Mouse (Mus musculus): ENCODE measurements around the gene Cyp2w1. TPM values are rescaled to one million over a fixed set of nuclear protein-coding genes. Genes with fewer than 3 reads are reported as not detected.
A peak's percentile ranks its signal among the peaks of the same experiment; 100 is the strongest.

Cyp2w1 gene
- total RNA-seq, 2 experiments from 2014 or later, result not detected

DNA sequence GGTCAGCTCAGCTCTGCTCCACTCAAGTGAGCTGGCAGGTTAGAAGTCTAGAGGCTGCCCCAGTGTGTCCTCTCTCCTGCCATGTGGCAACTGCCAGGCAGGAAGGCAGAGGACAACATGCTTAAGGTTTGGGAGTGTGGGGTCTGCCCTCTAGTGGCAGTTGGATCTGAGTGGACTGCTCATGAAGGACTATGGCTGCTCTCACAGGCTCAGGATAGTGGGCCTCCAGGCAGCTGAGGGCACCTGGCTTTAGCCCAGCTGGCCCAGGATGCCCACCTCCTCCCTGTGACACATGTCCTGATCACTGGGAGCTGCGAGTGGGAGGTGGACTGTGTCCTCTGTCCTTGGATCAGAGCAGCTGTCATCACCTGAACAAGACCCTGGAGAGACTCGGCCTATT, 6.2 kb downstream of the Cyp2w1 start:
- no peak for DNase-seq (ENCODE audit: low spot score in 2 of 2)
- intact Hi-C loops (cut with DNase I), result no loop called here

DNA sequence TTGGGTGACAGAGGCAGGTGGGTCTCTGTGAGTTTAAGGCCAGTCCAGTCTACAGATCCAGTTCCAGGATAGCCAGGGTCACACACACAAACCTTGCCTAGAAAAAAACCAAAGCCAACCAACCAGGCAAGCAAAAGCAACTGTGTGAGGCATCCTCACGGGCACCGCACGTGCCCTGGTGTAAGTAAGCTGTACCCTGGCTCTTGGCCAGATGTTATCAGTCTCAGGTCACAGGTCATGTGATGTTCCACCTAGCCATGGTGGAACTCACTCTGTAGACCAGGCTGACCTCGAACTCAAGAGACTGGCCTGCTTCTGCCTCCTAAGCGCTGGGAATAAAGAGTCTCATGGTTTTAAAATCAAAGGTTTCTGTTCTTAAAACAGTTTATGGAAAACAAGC, 6.8 kb downstream of the Cyp2w1 start:
- no peak for DNase-seq (ENCODE audit: low spot score in 2 of 2)
- intact Hi-C loops (cut with DNase I), result no loop called here

DNA sequence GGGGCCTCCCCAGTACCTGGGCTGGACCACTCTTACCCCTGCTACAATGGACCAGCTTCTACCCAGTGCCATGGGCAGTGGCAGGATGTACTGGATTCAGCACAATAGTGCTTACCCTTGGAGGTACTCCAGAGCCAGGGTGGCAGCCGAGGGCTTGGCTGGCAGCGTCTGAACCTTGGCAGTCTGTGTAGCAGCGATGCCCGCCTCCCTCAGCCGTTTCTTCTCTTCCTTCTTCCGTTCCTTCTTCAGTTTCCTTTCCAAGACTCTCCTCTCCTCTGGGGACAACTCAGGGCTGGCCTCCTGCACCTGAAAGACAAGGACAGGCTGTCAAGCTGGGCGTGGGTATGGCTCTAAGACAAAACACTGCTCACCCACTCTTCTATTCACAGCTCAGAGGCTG, 11.4 kb downstream of the Cyp2w1 start:
- intact Hi-C loops (cut with DNase I), result loop anchor here (1.0 to 2.0 kb wide), 2 partner anchors 35 to 105 kb away; no protein-coding TSS in a partner anchor
- DNase-seq (ENCODE audit: low spot score in 2 of 2), result no peak

DNA sequence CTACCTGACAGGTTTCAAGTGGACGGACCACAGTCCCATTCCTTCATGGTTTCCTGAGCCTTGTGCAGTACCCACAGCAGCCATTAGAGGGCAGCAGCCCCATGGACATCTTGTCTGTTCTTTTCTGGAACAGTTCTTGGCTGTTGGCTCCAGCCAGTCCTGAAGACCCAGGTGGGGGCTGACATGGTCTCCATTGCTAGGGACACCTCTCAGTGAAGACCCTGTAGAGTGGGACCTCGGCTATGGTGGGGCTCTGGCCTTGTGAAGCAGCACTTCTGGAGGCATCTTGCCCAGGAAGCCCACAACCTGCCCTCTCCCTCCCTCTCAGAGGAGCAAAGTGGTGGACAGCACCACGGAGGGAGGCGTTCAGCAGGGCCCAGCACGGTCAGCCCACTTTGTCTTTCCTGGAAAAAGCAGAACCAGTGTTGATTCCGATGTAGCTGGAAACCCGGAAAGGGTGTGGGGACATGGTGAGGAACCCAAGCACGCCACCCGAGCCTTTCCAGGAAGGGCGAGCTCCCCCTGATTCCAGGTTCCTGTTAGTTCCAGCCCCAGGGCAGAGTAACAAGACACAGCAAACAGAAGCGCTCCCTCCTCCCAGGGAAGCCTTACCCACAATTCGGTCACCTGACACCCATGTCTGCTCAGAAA, 12.0 kb downstream of the Cyp2w1 start:
- intact Hi-C loops (cut with DNase I), result loop anchor here (1.0 to 2.0 kb wide), 2 partner anchors 35 to 104 kb away; no protein-coding TSS in a partner anchor
- DNase-seq (ENCODE audit: low spot score in 2 of 2), result peak; percentile 85 to 89

DNA sequence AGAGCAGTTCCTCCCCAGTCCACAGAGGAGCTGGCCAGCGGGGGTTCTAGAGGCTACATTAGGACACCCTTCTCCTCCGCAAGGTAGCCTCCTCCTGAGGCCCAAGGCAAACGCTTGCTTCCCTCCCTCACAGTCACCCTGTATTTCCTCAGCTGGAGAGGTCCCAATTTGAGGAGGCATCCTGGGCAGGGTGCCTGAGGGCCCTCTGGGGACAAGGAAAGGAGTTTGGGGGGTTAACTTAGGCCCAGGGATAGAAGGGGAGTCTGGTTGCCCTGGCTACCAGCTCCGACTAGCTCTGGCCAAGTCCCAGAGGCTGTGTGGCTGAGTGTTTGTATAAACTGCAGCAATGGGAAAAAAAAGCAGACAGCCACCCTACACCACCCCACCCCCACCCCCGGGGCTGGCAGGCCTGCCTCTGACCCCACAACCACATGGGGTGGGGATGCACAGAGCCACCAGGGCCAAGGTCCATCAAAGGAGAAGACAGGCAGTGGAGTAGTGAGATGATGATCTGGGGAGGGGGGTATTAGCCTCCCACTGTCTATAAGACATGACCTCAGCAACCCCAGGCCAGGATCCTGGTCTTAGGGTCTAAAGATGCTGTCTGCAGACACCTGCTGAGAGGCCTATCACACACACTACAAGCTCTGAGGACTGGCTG, 12.6 kb downstream of the Cyp2w1 start:
- no peak for DNase-seq (ENCODE audit: low spot score in 2 of 2)
- intact Hi-C loops (cut with DNase I), result loop anchor here (1.0 to 2.0 kb wide), 2 partner anchors 34 to 104 kb away; no protein-coding TSS in a partner anchor

DNA sequence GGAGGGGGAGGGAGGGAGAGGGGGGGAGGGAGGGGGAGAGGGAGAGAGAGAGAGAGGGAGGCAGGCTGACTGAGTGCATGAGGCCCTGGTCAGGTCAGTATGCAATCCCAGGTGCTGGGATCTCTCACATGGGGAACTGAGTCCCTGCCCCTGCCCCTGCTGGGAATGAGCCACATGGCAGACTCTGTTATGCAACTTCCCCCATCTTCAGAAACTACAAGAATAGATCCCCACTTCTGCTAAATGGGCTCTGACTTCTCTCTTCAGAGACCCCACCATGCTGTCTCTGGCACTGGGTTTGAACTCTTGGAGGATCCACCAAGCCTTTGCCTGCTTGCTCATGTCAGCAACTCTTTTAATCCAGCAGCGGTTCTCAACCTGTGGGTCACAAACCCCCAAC, 13.4 kb downstream of the Cyp2w1 start:
- intact Hi-C loops (cut with DNase I), result loop anchor here (2.0 kb wide), 1 partner anchor 103 kb away; no protein-coding TSS in a partner anchor
- no peak for DNase-seq (ENCODE audit: low spot score in 2 of 2)

DNA sequence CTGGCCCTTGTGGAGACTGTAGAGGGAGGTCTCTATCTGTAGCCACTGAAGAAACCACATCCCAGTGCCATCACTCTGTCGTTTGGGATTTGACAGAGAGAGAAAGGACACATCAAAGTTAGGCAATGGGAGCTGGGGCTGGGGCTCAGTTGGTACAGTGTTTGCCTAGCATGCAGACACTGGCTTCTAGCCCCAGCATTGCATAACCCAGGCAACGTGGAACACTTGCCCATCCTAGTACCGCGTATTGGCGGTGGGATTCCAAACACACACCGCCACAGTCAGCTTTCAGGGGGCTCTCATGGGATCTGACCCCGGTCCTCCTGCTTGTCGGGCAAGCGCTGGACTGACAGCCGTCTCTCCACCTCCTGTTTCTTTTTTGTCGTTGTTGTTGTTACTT, 14.1 kb downstream of the Cyp2w1 start:
- intact Hi-C loops (cut with DNase I), result no loop called here
- DNase-seq (ENCODE audit: low spot score in 2 of 2), result no peak

DNA sequence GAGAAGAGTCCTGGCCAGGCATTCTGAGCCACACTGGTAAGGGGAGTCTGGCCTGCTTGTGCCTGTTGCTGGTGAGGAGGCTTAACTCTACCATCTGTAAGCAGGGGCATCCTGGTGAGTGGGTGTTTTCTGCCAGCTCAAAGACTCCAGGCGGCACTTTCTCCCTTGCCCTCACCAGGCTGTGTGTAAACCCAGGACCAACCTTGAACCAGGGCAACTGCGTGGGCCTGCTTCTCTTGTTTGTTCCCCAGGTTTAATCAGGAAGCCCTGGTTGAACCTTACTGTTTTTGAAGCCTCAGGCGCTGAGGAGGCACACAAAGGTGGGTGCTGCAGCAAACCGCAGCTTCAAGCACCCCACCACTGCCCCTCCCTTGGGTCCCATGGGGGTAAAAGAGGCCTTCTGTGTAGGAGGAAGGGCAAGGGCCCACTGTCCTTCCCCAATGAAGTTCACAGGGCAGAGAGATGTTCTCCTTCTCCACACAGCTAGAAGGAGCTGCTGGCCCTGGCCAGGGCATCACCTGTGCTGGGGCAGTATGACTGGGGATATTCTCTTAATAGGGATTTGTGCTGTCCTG, 15.6 kb downstream of the Cyp2w1 start:
- intact Hi-C loops (cut with DNase I), result no loop called here
- DNase-seq (ENCODE audit: low spot score in 2 of 2), result no peak

DNA sequence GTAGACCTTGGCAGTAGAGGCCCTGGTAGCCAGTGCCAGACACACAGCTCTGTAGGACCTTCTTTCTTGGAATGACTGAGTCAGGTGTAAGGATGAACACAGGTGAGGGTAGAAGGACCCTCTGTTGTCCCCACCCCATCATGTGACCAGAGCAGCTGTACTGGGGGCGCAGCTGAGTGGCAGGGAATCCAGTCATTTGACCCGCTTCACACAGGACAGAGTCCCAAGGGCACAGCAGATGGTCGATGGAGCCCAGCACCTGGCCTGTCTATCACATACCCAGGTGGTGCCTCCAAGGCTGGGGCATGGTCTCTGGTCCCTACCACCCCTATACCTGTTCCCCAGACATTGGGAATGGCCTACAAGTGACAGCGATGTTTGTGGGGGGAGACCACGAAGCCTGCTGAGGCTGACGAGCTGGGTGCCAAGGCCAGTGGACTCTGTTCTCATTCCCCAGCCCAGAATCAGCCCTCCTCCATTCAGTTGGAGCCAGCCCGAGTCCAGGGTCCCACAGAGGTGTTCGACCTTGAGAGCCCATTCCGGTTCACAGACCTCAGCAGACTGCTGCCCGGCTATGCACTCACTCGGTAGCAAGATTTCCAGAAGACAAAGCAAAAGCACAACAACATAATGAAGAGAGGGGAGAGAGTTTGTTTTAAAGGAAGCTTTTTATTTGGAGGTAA, 16.4 kb downstream of the Cyp2w1 start:
- no peak for DNase-seq (ENCODE audit: low spot score in 2 of 2)
- intact Hi-C loops (cut with DNase I), result no loop called here

DNA sequence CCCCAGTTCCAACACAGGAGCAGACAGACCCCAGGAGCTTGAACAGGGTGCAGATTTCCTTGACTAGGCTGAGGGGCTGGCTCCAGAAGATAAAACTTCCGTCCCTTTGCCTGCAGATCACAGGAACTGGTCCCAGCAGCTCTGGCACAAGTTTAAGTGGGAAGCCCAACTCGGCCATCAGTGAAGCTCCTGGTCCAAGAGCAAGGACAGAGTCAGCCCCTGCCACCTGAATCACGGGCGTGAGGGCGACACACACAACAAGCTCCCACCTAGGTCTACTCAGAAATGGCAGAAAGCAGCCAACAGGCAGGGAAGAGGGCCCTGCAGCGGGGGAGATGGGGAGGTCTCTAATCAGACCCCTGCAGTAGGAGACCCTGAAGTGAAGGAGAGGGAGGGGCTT, 17.9 kb downstream of the Cyp2w1 start:
- intact Hi-C loops (cut with DNase I), result no loop called here

DNA sequence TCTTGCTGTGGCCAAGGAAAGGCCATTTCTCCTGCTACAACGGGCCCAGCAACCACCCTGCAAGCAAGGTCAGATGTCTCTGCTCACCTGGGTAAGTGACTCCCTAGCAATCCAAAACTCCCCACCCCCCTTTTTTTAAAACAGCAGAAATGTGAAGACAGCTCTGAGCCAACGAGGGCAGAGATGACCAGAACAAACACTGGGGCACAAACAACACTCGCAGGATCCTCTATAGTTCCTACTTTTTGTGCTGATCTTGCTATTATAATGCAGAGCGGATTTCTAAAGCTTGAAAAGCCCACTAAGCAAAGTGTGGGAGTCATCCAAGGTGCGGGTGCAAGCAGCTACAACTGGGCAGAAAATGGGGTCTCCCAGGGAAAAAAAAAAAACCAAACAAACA, 18.7 kb downstream of the Cyp2w1 start:
- intact Hi-C loops (cut with DNase I), result no loop called here
- no peak for DNase-seq (ENCODE audit: low spot score in 2 of 2)

More for the DNA sequence above, 17.9 kb downstream of the Cyp2w1 start:
- no peak for DNase-seq (ENCODE audit: low spot score in 2 of 2)

DNA sequence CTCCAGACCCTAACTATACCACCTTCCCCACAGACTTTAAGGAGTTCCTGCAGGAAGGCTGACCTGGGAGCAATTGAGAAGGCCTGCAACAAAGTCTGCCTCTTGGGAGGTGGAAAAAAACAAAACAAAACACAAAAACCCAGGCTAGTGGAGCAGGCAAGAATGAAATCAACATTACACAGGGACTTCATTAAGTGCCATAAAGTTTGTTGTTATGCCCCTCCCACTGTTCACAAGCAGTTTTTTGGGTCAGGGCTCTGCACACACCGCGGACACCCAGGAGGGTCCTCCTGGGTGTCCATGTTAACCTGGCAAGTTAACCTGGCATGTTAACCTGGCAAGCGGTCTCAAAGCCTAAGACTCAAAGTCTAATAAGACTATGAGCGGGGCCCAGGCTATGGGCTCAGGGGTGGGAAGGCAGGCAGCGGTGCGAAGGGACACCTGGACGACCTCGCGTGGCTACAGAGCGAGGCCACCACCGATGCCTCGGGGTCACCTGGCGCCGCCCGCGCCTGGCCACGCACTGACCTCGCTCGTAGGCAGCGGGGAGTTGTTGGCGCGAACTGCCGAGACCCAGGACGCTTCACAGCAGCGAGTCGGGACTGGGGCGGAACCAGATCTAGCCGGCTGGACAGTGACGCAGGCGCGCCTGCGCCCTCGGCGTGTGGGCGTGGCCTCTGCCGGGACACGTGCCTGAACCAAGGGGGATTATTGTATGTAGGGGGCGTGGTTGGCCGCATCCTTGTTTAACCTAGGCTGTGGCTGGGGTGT, 19.4 kb downstream of the Cyp2w1 start:
- peak; percentile 87 for DNase-seq (ENCODE audit: low spot score in 2 of 2)
- intact Hi-C loops (cut with DNase I), result no loop called here

DNA sequence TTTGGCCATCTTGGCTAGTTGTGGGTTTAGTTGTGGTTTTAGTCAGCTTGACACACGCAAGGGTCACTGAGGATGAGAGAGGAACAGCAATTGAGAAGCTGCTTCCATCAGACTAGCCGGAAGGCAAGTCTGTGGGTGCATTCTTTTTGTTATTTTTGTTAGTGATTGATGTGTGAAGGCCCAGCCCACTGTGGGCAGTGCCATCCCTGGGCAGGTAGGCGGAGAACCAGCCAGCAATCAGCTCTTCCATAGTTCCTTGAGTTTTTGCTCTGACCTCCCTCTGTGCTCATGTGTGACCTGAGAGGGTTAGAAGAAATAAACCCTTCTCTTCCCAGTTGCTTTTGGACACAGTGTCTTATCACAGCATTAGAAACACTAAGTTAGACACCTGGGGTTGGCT, 20.7 kb downstream of the Cyp2w1 start:
- intact Hi-C loops (cut with DNase I), result no loop called here
- no peak for DNase-seq (ENCODE audit: low spot score in 2 of 2)

DNA sequence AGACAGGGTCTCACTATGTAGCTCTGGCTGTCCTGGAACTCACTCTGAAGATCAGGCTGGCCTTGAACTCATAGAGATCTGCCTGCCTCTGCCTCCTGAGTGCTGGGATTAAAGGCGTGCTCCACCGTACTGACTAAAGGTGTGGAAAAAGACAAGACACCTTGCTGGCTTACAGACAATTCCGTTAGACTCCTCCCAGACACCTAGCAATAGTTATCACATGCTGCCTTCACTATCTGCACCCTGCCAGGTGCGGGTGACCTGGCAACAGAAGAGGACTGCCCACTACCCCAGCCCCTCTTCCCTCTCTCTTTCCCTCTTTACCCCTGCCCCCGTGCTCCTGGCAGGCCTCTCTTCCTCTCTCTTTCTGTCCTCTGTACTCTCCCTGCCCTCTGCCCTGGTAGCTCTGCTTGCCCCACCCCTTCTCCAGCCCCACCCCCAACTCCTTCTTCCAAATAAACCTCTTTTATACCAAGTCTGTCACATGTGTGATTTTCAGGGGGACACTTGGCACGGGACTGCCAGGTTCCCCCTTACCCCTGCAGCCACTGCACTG, 21.6 kb downstream of the Cyp2w1 start:
- intact Hi-C loops (cut with DNase I), result no loop called here
- no peak for DNase-seq (ENCODE audit: low spot score in 2 of 2)

DNA sequence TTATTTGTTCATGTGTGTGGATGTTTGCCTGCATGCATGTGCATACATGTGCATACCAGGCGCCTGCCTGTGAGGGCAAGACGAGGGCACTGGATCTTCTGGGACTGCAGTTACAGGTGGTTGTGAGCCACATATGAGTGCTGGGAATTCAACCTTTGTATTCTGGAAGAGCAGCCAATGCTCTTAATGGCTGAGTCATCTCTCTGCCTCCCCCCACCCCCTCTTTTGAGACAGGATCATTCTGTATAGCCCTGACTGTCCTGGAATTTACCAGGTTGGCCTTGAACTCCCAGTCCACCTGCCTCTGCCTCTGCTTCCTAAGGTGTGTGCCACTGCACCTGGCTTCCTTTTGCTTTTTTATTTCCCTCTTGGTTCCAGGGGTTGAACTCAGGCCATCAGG, 22.4 kb downstream of the Cyp2w1 start:
- intact Hi-C loops (cut with DNase I), result no loop called here
- DNase-seq (ENCODE audit: low spot score in 2 of 2), result no peak

DNA sequence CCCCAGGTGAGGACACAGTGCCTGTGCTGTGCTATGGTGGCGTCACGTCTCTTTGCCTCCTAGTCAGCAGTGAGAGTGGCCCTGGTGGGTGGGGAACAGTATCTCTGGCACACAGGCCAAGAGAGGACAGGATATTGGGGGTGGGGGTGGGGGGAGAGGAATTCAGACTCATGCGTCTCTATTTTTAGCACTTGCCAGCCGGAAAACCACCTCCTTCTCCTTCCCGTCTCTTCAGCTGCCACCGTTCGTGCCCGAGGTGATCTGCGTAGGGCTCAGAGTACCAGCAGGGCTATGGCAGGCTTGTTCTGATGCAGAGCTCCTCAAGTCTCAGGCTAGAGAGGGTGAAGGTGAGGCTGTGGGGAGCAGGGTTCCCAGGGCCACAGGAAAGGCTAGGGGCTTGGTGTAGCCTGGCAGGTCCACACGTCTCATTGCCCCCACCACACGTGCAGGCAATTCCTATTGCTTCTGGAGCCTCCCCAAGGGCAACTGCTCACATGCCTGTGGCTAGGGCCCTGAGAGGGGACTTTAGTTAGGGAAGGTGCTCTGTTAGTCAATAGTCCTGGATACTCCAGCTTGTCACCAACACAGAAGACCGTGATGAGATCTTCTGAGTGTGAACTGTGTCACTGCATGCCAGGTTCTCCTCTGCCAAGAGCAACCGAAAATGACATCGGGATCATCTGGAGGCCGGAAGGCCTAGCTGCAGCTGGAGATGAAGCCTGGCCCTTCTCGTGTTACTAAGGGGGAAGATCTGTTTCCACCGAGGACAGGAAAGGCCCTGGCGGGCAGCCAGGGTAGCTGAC, 25.3 kb downstream of the Cyp2w1 start, which contains the start of gene Gpr146:
Gene Gpr146 (plus strand): TSS at position 230 of the 803 bp plus-strand sequence.
- DNase-seq (ENCODE audit: low spot score in 2 of 2), result no peak
- intact Hi-C loops (cut with DNase I), result no loop called here

DNA sequence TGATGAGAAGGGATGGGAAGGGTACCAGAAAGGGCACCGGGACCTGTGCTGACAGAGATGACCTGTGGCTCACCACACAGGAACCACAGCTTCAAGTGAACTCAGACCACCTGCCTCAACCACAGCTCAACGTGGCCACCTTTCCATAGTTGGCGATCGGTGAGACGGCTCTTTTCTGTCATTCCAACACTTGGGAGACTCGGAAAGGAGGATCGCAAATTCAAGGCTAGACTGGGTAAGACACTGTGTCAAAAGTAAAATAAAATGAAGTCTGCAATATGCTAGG, 25.8 kb downstream of the Cyp2w1 start:
- DNase-seq (ENCODE audit: low spot score in 2 of 2), result no peak
- intact Hi-C loops (cut with DNase I), result no loop called here

DNA sequence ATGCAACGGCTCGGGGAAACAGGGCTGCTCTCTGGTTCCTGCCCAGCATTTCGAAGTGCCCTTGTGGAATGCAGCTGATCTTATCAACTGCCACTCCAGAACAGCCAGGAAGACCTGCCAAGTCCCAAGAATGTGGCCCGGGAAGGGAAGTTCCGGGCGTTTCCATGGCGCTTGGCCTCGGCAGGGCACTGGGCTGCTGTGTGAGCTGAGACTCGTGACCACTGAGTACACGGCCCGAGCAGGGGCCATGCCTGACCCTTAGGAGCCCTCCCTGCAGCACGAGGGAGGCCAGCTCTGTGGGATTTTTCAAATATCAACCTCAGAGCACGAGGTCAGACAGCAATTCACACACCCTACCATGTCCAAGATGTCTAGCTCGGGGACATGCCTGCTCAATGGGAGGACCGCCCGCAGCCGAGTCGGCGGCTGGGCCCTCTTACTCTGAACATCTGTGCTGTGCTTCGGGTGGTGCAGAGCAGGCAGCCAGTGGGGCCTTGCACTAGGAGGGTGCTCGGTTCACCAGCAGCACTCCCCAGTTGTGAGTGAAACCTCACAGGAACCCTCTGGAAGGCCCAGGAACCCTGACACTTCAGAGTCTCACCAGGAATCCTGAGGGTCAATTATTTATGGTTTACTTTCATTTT, 26.7 kb downstream of the Cyp2w1 start:
- no peak for DNase-seq (ENCODE audit: low spot score in 2 of 2)
- intact Hi-C loops (cut with DNase I), result no loop called here

All from left cerebral cortex, postnatal 36 days (tissue).